Comparison of ENCODE assay signal across 10 mouse cellular contexts in genomic region chr1:152410657-152411056, GRCm38 (mm10). TPM values are rescaled to one million over a fixed set of nuclear protein-coding genes. Genes with fewer than 3 reads are reported as not detected.
DNase-seq lines count a peak whose midpoint lies in the region; ATAC-seq lines count a peak whose summit lies in the region.
"Had no signal": no experiment of that assay in that cellular context is flagged by ENCODE, and none has a peak within 500 bp of the region (broad histone marks: within the 10 kb centered on the region; RNA-seq: fewer than 3 reads in every experiment).

No protein-coding gene starts in this region.

- peaks cover 6% of the 10 kb centered on the region; the same call in 1 of the 2 replicates for H3K9me3 ChIP-seq in heart, embryonic 12.5 days (replicated peaks)
- H3K9me3 ChIP-seq: kidney, embryonic 15.5 days had no signal

- H3K4me3 ChIP-seq in heart, embryonic 12.5 days, result no peak overlapping the region
- H3K4me3 ChIP-seq: kidney, embryonic 15.5 days had no signal

- no peak overlapping the region for H3K9ac ChIP-seq in heart, embryonic 12.5 days
- H3K9ac ChIP-seq: kidney, embryonic 15.5 days had no signal

- peaks cover 3% of the 10 kb centered on the region for H3K4me1 ChIP-seq in heart, embryonic 12.5 days (replicated peaks)

- intact Hi-C loops in left cerebral cortex, postnatal 4 days (cut with DNase I), result no loop called here

- no peaks in the 10 kb centered on the region for H3K27me3 ChIP-seq in heart, embryonic 12.5 days (replicated peaks)

- no peak for ATAC-seq in heart, embryonic 12.5 days (ENCODE audit: insufficient number of reproducible peaks, low FRiP score)
- peak; percentile 87 for ATAC-seq in cerebellum, adult (ENCODE audit: insufficient number of reproducible peaks, low FRiP score, low TSS enrichment)

- H3K4me2 ChIP-seq in heart, embryonic 12.5 days, result no peak overlapping the region
- H3K4me2 ChIP-seq: kidney, embryonic 15.5 days had no signal

- 80% methylated on average over 3 of the region's 3 CpGs for WGBS in heart, embryonic 12.5 days

- H3K27ac ChIP-seq in heart, embryonic 12.5 days (ENCODE audit: poor library complexity, severe bottlenecking), result no peak overlapping the region
- H3K27ac ChIP-seq: kidney, embryonic 15.5 days; macrophage had no signal

- H3K36me3 ChIP-seq in heart, embryonic 12.5 days, result peaks cover 5% of the 10 kb centered on the region; the same call in 1 of the 2 replicates
- H3K36me3 ChIP-seq: kidney, embryonic 15.5 days had no signal

- peak; percentile 93 for DNase-seq in heart, adult 11 months
- DNase-seq in cerebellum, postnatal 14 days, result peak; percentile 93 to 95
- DNase-seq in left cerebral cortex, postnatal 4 days, result peak; percentile 83
- DNase-seq in spleen, adult 12 weeks (ENCODE audit: low spot score), result no peak
- DNase-seq in embryo, embryonic 9.5 days (ENCODE audit: extremely low spot score), result no peak
- DNase-seq: thymus, adult 18-20 months had no signal

RNA-seq across cellular contexts. Expression of gene Colgalt2, which starts 11.0 kb away (rescaled TPM):
- 5.5 TPM in 2 replicates for polyA plus RNA-seq in heart, embryonic 12.5 days (2016; fragmentation: Nextera tagmentation; extraction: Ambion mirVana)
- total RNA-seq in left cerebral cortex, postnatal 4 days (2021), result 1 to 10 TPM; 6.7 to 8.1 TPM
- polyA plus RNA-seq: macrophage had no signal

RNA-seq across cellular contexts. Expression of gene Tsen15, which starts 24.2 kb away (rescaled TPM):
- polyA plus RNA-seq in heart, embryonic 12.5 days (2016; fragmentation: Nextera tagmentation; extraction: Ambion mirVana), result 64.2 and 64.6 TPM in 2 replicates
- total RNA-seq in left cerebral cortex, postnatal 4 days (2021), result 10 to 100 TPM; 24.1 to 24.7 TPM

Comparison
In these comparisons a context has a peak if more than half of its experiments do, and no peak if none do; other contexts are left out.
1. DNase-seq: peak in heart, adult 11 months (single experiment), cerebellum, postnatal 14 days (2 of 2) and left cerebral cortex, postnatal 4 days (single experiment); none in spleen, adult 12 weeks (single experiment) and embryo, embryonic 9.5 days (single experiment).